Mouse (Mus musculus): ENCODE data around the gene Ube2j2. TPM values are rescaled to one million over a fixed set of nuclear protein-coding genes. Genes with fewer than 3 reads are reported as not detected.

The Ube2j2 gene
- polyA plus RNA-seq, 1 experiment: 62.0 TPM

DNA sequence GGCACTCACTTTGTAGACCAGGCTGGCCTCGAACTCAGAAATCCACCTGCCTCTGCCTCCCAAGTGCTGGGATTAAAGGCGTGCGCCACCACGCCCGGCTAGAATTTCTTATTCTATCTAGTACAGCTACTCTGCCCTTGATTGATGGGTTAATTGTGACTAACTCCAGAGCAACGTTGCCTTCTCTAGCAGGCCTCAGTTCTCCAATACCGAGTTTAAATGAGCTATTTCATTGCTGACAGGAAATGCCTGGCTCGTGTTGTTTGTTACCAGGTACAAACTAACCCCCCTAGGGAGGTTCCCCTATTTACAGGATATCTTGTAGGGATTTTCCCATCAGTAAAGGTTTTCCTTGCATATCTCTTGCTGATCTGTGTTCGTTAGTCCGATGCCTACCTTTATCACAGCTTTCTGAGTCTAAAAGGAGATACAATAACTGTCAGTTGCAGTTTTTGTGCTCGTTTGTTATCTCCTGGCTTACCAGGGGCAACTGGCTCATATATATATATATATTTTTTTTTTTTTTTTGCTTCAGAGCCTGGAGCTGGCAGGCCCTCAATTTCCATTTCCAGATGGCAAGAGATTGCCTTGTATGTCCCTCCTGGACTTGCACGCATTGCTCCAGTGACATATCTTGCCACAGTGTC is 37.9 kb downstream of the Ube2j2 start:
- Histone ChIP-seq H3K4me1 (ENCODE audit: control insufficient read depth, insufficient read depth, low read length) (no peaks in the 10 kb centered on the region), H3K4me3 (replicated peaks; ENCODE audit: extremely low read depth, low read depth, low read length) (no peak overlapping the region)
- WGBS: 69% methylated on average over 12 of the region's 12 CpGs
- TF ChIP-seq POLR2A (IDR thresholded peaks at IDR 0.05; ENCODE audit: borderline replicate concordance, extremely low read depth, low read depth, low read length) (no peak), CTCF (IDR thresholded peaks at IDR 0.05; ENCODE audit: insufficient read depth, low read length) (no peak)
- DNase-seq: no peak

DNA sequence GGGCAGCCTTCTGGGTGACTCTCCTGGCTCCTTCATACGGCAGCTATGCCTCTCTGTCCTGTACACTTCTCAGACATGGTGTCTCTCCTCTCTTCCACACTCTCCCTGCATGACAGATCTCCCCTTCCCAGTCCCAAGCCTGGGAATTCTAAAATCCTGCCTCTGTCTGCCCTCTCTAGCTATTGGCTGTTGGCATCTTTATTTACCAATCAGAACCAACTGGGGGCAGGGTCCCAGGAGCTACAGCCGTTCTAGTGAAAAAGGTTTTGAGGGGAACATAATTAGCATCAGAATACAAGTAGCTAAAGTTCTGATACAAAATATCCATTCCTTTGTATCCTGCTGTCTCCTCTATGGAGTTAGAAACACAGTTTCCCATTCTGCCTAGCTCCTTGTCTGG is 40.2 kb downstream of the Ube2j2 start:
- TF ChIP-seq POLR2A (IDR thresholded peaks at IDR 0.05; ENCODE audit: borderline replicate concordance, extremely low read depth, low read depth, low read length) (no peak), CTCF (IDR thresholded peaks at IDR 0.05; ENCODE audit: insufficient read depth, low read length) (no peak)
- Histone ChIP-seq H3K4me3 (replicated peaks; ENCODE audit: extremely low read depth, low read depth, low read length) (no peak overlapping the region), H3K4me1 (ENCODE audit: control insufficient read depth, insufficient read depth, low read length) (no peaks in the 10 kb centered on the region)
- no peak for DNase-seq
- 23% methylated on average over 2 of the region's 2 CpGs for WGBS

DNA sequence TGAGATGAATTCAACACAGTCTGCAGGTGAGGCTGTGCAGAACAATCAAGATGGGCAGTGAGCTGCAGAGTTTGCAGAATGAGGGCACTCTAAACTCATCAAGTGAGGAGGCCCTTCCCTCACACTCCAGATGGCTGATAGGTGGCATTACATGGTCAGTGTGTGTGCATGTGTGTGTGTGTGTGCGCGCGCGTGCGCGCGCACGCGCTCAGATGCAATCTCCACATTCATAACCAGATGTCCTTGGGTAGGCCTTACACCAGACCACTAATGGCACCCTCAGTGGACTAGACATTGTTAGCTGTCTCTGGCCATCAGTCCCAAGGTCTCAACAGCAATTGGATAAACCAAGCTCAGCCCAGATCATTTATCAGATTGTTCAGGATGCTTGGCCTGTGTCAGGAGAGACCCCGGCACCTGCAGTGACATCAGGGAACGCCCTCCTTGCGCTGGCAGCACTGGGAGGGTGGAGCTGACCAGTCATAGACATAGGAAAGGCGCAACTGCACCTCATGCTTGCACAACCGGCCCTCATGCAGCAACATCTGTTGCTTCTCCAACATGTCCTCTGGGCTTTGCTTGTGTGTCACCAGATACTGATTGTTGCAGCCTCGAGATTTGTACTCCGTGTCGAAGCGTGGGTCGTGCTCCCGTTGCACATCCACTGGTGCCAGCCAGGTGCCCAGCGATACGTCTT is 47.7 kb downstream of the Ube2j2 start:
- TF ChIP-seq CTCF (IDR thresholded peaks at IDR 0.05; ENCODE audit: insufficient read depth, low read length) (no peak), POLR2A (IDR thresholded peaks at IDR 0.05; ENCODE audit: borderline replicate concordance, extremely low read depth, low read depth, low read length) (no peak)
- WGBS: 79% methylated on average over 22 of the region's 22 CpGs
- Histone ChIP-seq H3K4me1 (ENCODE audit: control insufficient read depth, insufficient read depth, low read length) (peaks cover 8% of the 10 kb centered on the region), H3K4me3 (replicated peaks; ENCODE audit: extremely low read depth, low read depth, low read length) (peak overlapping the region; percentile 100)
- peak; percentile 13 for DNase-seq

DNA sequence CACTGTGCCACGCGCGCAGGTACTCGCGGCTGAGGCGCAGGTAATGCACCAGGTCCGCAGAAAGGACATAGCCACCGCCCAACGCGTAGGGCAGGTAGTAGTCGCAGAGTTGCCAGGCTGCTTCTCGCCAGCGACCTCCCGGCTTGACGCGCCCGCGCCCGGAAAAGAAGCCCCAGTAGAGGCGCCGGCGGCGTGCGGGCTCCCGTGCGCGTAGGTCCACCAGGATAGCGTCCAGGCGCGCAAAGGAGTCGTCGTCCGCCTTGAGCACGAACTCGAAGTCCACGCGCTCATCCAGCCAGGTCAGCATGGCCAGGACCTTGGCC is 48.2 kb downstream of the Ube2j2 start:
- TF ChIP-seq CTCF (IDR thresholded peaks at IDR 0.05; ENCODE audit: insufficient read depth, low read length) (no peak), POLR2A (IDR thresholded peaks at IDR 0.05; ENCODE audit: borderline replicate concordance, extremely low read depth, low read depth, low read length) (no peak)
- no peak for DNase-seq
- Histone ChIP-seq H3K4me3 (replicated peaks; ENCODE audit: extremely low read depth, low read depth, low read length) (peak overlapping the region; percentile 100), H3K4me1 (ENCODE audit: control insufficient read depth, insufficient read depth, low read length) (peaks cover 8% of the 10 kb centered on the region)
- WGBS: 17% methylated on average over 37 of the region's 37 CpGs

DNA sequence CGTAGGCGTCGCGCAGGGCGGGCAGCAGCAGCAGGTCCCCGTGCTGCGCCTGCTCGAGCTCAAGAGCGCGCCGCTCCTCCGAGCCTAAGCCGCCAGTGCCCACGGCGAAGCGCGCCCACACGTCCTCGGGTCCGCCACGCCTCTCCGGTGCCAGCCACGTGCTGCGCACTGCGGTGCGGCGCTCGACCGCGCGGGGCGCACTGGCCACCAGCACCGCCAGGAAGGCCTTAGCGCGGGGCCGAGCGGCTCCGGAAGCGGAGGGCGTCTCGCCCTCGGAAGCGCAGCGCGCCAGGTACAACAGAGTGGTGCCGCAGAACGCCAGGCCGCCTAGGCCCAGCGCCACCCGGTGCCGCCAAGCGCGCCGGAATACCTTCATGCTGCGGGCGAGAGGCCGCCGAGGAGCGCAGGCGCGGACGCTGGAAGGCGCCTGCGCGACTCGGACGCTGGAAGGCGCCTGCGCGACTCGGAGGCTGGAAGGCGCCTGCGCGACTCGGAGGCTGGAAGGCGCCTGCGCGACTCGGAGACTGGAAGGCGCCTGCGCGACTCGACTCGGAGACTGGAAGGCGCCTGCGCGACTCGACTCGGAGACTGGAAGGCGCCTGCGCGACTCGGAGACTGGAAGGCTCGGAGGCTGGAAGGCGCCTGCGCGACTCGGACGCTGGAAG is 48.7 kb downstream of the Ube2j2 start, which contains the start of the genes B3galt6 and Sdf4:
B3galt6 (minus strand) TSS at position 409 of the 665 bp plus-strand sequence.
Sdf4 (plus strand) TSS at position 632 of the 665 bp plus-strand sequence.
- TF ChIP-seq CTCF (IDR thresholded peaks at IDR 0.05; ENCODE audit: insufficient read depth, low read length): peak; percentile 44
- TF ChIP-seq POLR2A (IDR thresholded peaks at IDR 0.05; ENCODE audit: borderline replicate concordance, extremely low read depth, low read depth, low read length): peak; percentile 52; the same call in 1 of the 2 replicates
- Histone ChIP-seq H3K4me1 (ENCODE audit: control insufficient read depth, insufficient read depth, low read length) (peaks cover 8% of the 10 kb centered on the region), H3K4me3 (replicated peaks; ENCODE audit: extremely low read depth, low read depth, low read length) (peak within 1 kb of the TSS; percentile 100)
- WGBS: under 1% methylated on average over 99 of the region's 99 CpGs
- peak; percentile 85 for DNase-seq

DNA sequence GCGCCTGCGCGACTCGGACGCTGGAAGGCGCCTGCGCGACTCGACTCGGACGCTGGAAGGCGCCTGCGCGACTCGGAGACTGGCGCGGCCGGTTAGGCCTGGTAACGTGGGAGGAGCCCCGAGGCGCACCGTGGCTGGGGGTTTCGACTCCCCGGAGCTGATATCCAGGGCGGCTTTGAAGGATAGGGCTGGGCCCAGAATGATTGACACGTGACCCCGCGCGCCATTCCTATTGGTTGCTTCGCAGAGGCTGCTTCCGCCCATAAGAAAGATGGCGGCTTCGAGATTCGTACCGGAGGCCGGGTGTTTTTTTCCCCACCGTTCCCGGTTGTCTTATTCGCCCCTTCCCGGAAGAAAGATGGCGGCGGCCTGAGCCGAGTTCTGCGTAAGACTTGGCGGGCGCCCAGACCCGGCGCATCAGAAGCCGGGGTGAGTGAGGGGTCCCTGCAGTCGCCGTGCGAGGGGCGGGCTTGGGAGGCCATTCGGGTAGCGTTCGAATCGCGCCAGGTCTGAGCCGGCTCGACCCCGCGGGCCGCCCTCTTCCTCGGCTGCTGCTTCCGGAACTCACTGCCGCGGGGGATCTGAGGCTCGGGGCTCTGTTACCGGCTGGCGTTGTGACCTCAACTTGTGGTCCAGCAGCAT is 49.4 kb downstream of the Ube2j2 start:
- Histone ChIP-seq H3K4me1 (ENCODE audit: control insufficient read depth, insufficient read depth, low read length) (peaks cover 8% of the 10 kb centered on the region), H3K4me3 (replicated peaks; ENCODE audit: extremely low read depth, low read depth, low read length) (peak overlapping the region; percentile 67)
- peak; percentile 99 for DNase-seq
- peak; percentile 44; the same call in 1 of the 2 replicates for TF ChIP-seq POLR2A (IDR thresholded peaks at IDR 0.05; ENCODE audit: borderline replicate concordance, extremely low read depth, low read depth, low read length)
- TF ChIP-seq CTCF (IDR thresholded peaks at IDR 0.05; ENCODE audit: insufficient read depth, low read length): no peak
- WGBS: under 1% methylated on average over 70 of the region's 70 CpGs

DNA sequence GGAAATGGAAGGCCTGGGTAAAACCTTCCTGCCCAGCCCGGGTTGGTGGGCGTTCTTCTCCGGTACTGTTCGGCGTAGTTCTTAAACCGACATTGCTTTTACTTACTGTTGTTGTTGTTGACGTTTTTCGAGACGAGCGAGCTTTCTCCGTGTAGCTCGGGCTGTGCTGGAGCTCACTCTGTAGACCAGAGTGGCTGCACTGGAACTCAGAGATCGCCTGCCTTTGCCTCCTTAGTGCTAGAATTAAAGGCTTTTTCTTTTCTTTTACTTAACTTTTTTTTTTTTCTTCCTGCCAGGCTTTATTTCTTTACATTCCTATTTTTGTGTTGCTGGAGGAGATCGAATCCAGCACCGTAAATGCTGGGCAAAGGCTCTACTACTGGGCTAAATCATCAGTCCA is 50.0 kb downstream of the Ube2j2 start:
- TF ChIP-seq CTCF (IDR thresholded peaks at IDR 0.05; ENCODE audit: insufficient read depth, low read length): no peak
- no peak for TF ChIP-seq POLR2A (IDR thresholded peaks at IDR 0.05; ENCODE audit: borderline replicate concordance, extremely low read depth, low read depth, low read length)
- Histone ChIP-seq H3K4me3 (replicated peaks; ENCODE audit: extremely low read depth, low read depth, low read length) (peak overlapping the region; percentile 67), H3K4me1 (ENCODE audit: control insufficient read depth, insufficient read depth, low read length) (peaks cover 8% of the 10 kb centered on the region)
- no peak for DNase-seq
- 3% methylated on average over 15 of the region's 15 CpGs for WGBS

DNA sequence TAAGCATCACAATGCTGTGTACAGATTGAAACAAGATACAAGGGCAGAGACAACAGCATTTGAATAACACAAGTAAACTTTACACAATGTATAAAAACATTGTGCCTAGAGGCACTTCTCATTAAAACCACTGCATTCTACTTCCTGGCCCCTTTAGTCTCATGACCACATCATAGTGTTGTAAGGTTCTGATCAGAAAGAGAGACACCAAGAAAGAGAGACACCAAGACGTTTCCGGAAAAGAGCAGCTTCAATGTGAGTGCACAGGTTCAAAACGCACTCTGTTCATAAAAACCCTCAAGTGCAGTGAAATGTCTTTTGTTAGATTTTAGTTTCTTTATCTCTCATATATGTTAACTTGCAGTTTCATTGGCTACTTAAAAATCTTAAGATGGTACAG is 60.5 kb downstream of the Ube2j2 start:
- Histone ChIP-seq H3K4me1 (ENCODE audit: control insufficient read depth, insufficient read depth, low read length) (no peaks in the 10 kb centered on the region), H3K4me3 (replicated peaks; ENCODE audit: extremely low read depth, low read depth, low read length) (no peak overlapping the region)
- DNase-seq: no peak
- no peak for TF ChIP-seq POLR2A (IDR thresholded peaks at IDR 0.05; ENCODE audit: borderline replicate concordance, extremely low read depth, low read depth, low read length)
- no peak for TF ChIP-seq CTCF (IDR thresholded peaks at IDR 0.05; ENCODE audit: insufficient read depth, low read length)
- 94% methylated on average over 3 of the region's 3 CpGs for WGBS

DNA sequence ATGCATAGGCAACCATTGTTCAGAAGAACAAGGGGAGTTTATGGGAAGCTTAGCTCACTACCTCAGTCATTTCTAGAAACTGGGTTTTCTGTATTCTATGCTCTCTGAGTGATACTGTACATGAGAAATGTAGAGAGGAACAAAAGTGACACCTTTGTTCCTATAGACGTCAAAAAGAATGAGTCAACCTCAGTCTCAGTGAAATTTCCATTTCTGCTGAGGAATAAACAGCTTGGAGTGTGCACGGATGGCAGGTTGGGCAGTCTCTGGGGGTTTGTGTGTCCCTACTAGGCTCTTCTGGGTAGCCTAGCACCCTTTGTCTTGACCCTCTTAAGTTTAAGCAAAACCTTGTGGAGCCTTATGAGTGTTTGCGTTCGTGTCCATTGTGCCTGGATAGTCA is 64.7 kb downstream of the Ube2j2 start:
- TF ChIP-seq CTCF (IDR thresholded peaks at IDR 0.05; ENCODE audit: insufficient read depth, low read length) (no peak), POLR2A (IDR thresholded peaks at IDR 0.05; ENCODE audit: borderline replicate concordance, extremely low read depth, low read depth, low read length) (no peak)
- H3K4me3 ChIP-seq (replicated peaks; ENCODE audit: extremely low read depth, low read depth, low read length): no peak overlapping the region

More for the DNA sequence above, 64.7 kb downstream of the Ube2j2 start:
- 93% methylated on average over 4 of the region's 4 CpGs for WGBS
- no peak for DNase-seq
- H3K4me1 ChIP-seq (ENCODE audit: control insufficient read depth, insufficient read depth, low read length): no peaks in the 10 kb centered on the region

Other genes starting within 250 kb of the Ube2j2 start
- 10.6 and 11.8 TPM in 2 replicates for gene Fndc10, start 249.5 kb upstream of the Ube2j2 start, polyA plus RNA-seq (2012; rRNA removed)
- gene Ssu72, start 239.0 kb upstream of the Ube2j2 start, polyA plus RNA-seq (2012; rRNA removed): 103 and 128 TPM in 2 replicates
- 1.6 and 1.8 TPM in 2 replicates for gene Tmem240, start 209.0 kb upstream of the Ube2j2 start, polyA plus RNA-seq (2012; rRNA removed)
- 44.5 and 48.4 TPM in 2 replicates for gene Atad3a, start 182.7 kb upstream of the Ube2j2 start, polyA plus RNA-seq (2012; rRNA removed)
- gene Vwa1, start 169.1 kb upstream of the Ube2j2 start, polyA plus RNA-seq (2012; rRNA removed): 9.2 and 11.8 TPM in 2 replicates
- 0.38 and 0.52 TPM in 2 replicates for gene Tmem88b, start 158.0 kb upstream of the Ube2j2 start, polyA plus RNA-seq (2012; rRNA removed)
- 15.7 and 17.3 TPM in 2 replicates for gene Ankrd65, start 153.4 kb upstream of the Ube2j2 start, polyA plus RNA-seq (2012; rRNA removed)
- gene Mrpl20, start 141.0 kb upstream of the Ube2j2 start, polyA plus RNA-seq (2012; rRNA removed): 36.9 and 40.0 TPM in 2 replicates
- 59.8 and 62.5 TPM in 2 replicates for gene Ccnl2, start 131.3 kb upstream of the Ube2j2 start, polyA plus RNA-seq (2012; rRNA removed)
- gene Aurkaip1, start 112.6 kb upstream of the Ube2j2 start, polyA plus RNA-seq (2012; rRNA removed): 120 and 151 TPM in 2 replicates
- gene Mxra8, start 104.2 kb upstream of the Ube2j2 start, polyA plus RNA-seq (2012; rRNA removed): 994 and 1,263 TPM in 2 replicates
- gene Dvl1, start 96.4 kb upstream of the Ube2j2 start, polyA plus RNA-seq (2012; rRNA removed): 128 and 159 TPM in 2 replicates
- gene Tas1r3, start 80.5 kb upstream of the Ube2j2 start, polyA plus RNA-seq (2012; rRNA removed): 1.6 TPM in 2 replicates
- 30.3 and 33.3 TPM in 2 replicates for gene Cptp, start 74.4 kb upstream of the Ube2j2 start, polyA plus RNA-seq (2012; rRNA removed)
- gene Ints11, start 74.3 kb upstream of the Ube2j2 start, polyA plus RNA-seq (2012; rRNA removed): 26.7 and 27.3 TPM in 2 replicates
- 82.2 and 88.0 TPM in 2 replicates for gene Pusl1, start 52.0 kb upstream of the Ube2j2 start, polyA plus RNA-seq (2012; rRNA removed)
- 48.3 and 50.7 TPM in 2 replicates for gene Acap3, start 52.0 kb upstream of the Ube2j2 start, polyA plus RNA-seq (2012; rRNA removed)
- gene C1qtnf12, start 18.5 kb downstream of the Ube2j2 start, polyA plus RNA-seq (2012; rRNA removed): 22.1 and 23.1 TPM in 2 replicates
- 6.1 and 7.4 TPM in 2 replicates for gene B3galt6, start 48.8 kb downstream of the Ube2j2 start, polyA plus RNA-seq (2012; rRNA removed)
- 54.3 and 63.6 TPM in 2 replicates for gene Sdf4, start 49.0 kb downstream of the Ube2j2 start, polyA plus RNA-seq (2012; rRNA removed)
- gene Tnfrsf4, start 70.0 kb downstream of the Ube2j2 start, polyA plus RNA-seq (2012; rRNA removed): 5.4 and 7.3 TPM in 2 replicates
- gene Tnfrsf18, start 82.3 kb downstream of the Ube2j2 start, polyA plus RNA-seq (2012; rRNA removed): 4.3 and 5.2 TPM in 2 replicates
- gene Ttll10, start 115.6 kb downstream of the Ube2j2 start, polyA plus RNA-seq (2012; rRNA removed): 5.8 and 7.2 TPM in 2 replicates
- gene 9430015G10Rik, start 166.2 kb downstream of the Ube2j2 start, polyA plus RNA-seq (2012; rRNA removed): 13.8 and 16.3 TPM in 2 replicates
- gene Rnf223, start 186.7 kb downstream of the Ube2j2 start, polyA plus RNA-seq (2012; rRNA removed): 0.32 and 2.7 TPM in 2 replicates